Mouse (Mus musculus) G1E (cell line): ENCODE results near the gene Spns2.

Source experiments
- CTCF ChIP-seq: IDR thresholded peaks from 2 replicates; pipeline ENCODE4 v1.5.1; 2012; ENCODE audit warnings: low read depth, low read length, inconsistent platforms, mixed read lengths
- GATA1 ChIP-seq: IDR thresholded peaks from 2 replicates; pipeline ENCODE4 v1.6.1; 2012; ENCODE audit warnings: borderline replicate concordance, low read length, inconsistent platforms, mixed read lengths
- POLR2AphosphoS5 ChIP-seq: IDR thresholded peaks from 2 replicates; pipeline ENCODE4 v1.6.1; 2012; ENCODE audit warnings: low read depth, low read length, inconsistent platforms; ENCODE audit not compliant: insufficient replicate concordance
- TAL1 ChIP-seq: conservative IDR thresholded peaks from 2 replicates; pipeline ENCODE4 v1.6.1; 2012; ENCODE audit warnings: low read depth, low read length, inconsistent platforms, mixed read lengths

- no peak for TF ChIP-seq TAL1
- no peak for TF ChIP-seq GATA1
- TF ChIP-seq CTCF, result no peak
- TF ChIP-seq POLR2AphosphoS5, result no peak
These were observed 81.1 kb downstream of the Spns2 start for GRCm38 (mm10) chr11:72408451-72409170.
